Mouse (Mus musculus): ENCODE measurements around the gene Klf7.

Klf7 gene

DNA sequence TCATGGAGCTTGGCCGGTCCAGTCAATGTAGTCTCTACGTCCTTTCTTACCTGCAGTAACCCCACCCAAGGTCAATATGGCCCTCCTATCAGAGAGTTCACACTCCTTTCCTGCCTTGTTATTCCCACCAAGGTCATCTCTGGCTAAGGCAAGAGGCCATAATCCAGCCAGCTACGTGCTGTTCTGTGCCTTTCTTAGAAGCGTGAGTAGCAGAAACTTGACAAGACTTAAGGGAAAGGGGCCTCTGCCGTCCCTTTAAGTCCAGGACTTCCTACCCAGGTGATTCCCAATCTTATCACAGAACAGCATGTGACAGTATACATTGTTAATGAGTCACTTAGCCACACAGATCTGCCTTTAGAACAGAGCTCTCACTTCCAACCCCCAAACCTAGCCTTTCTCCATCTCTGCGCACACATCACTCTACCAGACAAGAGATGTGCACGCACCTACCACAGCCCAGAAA is 16.9 kb downstream of the Klf7 start:
- no peak for DNase-seq (ENCODE audit: low spot score in 2 of 2)

DNA sequence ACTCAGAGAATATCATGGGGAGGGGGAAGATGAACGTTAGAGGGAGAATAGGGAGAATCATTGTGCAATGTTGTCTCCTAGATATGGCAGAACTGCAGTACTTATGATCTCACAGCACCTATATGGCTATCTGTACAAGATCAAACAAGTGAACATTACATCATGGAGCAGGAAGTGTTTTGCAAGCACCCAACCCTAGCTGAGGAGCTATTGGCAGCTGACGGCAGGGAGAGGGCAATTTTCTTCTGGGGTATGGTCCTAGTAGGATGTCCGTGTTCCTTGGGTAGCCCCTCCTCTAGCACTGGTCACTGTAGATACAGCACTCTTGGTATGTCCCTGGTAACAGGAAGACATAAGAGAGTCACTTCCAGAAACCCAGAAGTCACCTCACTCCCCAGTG is 17.4 kb downstream of the Klf7 start:
- DNase-seq (ENCODE audit: low spot score in 2 of 2): no peak

DNA sequence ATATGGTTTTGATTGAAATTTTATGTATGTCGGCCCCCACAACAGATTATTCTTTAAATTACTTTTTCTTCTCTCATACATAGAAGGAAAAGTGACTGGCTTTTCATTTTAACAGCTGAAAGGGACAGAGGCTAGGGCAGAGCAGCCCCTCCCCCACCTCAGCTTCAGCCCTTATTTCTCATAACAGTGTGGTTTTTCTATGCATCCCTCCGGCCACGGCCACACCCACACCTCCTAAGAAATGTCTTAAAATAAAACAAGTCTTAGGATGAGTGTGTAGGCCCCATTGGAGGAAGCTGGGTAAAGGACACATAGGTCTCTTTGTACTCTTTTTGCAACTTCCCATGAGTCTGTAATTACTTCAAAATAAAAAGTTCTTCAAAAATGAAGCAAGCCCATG is 20.8 kb downstream of the Klf7 start:
- no peak for DNase-seq (ENCODE audit: low spot score in 2 of 2)

DNA sequence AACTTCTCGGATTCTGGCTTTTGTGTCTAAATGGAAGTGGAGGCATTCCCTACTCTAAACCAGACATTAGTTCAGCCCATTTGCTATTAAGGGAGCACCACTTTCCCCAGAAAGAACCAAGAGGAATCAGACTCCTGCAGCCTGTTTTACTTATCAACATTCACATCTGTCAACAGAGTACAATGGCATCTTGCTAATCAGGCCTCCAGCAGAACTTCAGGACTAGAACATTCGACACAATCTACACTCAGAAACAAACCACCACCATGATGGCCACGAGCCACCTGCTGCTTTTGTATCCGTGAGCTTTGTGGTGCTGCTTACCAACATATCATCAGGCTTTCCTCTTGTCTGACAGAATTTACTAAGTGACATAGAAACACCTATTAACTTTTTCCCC is 23.3 kb downstream of the Klf7 start:
- no peak for DNase-seq (ENCODE audit: low spot score in 2 of 2)

DNA sequence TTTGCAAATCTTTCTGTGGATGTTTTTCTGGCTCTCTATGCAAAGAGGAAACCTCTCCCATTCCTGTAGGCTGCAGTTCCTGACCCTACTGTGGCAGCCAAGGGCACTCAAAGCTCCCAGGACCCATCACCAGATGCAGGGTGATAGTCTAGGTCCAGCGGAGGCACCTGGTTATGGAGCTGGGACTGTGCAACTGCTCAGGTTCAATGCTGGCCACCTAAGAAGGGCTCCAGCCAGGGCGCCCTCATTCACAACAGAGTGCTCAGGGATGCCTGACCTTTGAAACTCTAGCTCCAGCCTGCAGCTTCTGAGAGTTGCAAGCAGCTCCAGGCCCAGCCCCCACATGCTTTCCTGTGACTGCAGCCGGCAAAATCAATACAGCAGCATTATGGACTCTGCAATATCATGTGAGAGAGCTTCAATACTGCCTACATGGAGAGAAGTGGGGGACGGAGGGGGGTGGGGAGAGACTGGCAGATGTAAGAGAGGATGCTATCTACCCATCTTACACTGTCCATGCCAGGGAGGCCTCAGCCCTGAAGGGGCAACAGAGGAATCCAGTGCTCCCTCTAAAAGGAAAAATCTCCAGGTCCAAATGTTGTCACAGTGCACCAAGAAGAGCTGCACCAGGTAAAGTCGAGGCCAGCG is 24.3 kb downstream of the Klf7 start:
- no peak for DNase-seq (ENCODE audit: low spot score in 2 of 2)

DNA sequence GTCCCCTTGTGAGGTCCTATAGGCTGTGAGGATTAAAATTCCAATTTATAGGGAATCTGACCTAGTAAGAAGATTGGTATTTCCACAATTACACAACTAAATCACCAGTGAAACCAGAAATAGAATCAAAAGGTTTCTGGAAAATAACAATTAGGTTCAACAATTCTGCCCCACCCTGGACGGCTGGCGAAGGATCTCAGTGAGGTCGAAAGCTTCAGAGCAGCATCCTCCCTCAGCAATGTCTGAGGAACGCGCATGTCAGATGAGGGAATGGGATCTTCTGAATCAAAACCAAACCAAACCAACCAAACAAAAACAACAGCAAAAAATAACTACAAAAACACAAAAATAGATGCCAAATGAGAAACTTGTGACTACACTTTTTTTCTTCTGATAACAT is 29.1 kb downstream of the Klf7 start:
- no peak for DNase-seq (ENCODE audit: low spot score in 2 of 2)

DNA sequence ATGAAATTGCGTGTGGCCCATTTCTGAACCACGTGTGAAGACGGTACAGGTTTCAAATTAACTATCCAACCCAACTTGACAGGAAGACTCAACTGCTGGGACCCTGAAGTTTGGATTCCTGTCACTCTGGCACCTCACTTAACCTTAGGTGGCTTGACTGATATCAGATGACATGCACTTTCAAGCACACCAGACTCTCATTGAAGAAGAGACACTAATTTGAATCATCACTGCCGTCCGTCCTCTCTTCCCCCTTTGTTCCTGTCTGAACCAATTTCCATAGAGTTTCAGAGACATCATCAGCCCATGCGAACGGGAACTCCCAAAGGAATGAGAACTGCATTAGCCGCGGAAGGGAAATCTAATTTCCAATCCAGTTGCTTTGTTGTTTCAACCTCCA is 30.5 kb downstream of the Klf7 start:
- no peak for DNase-seq (ENCODE audit: low spot score in 2 of 2)

DNA sequence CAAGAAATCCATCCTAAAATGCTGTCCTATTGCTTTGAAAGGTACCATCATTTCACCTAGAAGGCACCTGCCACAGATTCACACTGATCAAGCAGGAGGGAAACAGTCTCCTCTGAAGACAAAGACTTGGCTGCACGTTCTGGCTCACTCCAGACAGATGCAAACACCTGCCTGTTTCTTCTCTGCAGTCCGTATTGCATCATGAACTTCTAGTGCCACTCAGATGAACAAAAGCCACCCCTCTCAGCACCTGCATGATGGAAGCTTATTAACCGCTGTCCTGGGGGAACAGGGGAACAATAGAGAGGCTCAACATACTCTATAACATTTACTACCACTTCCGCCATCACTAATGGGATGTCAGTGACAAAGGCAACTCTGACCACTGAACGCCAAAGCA is 31.5 kb downstream of the Klf7 start:
- DNase-seq (ENCODE audit: low spot score in 2 of 2): no peak

DNA sequence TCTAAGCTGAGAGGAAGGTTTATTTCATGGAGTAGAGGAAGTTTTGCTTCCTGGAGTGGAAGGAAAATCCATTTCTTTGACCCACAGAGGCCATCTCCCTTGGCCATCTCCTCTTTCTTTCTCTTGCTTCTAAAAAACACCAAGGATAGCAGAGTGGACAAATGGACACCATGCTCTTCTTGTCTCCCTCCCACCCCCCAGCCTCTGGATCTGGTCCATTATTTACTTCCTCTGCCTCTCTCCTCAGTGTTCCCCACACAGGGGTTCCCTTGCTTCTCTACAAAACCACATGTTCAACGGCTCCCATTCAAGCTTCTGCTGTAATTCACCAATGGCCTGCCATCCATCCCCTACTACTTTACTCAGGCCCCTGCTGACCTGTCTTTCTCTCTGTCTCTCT is 32.4 kb downstream of the Klf7 start:
- DNase-seq (ENCODE audit: low spot score in 2 of 2): no peak

DNA sequence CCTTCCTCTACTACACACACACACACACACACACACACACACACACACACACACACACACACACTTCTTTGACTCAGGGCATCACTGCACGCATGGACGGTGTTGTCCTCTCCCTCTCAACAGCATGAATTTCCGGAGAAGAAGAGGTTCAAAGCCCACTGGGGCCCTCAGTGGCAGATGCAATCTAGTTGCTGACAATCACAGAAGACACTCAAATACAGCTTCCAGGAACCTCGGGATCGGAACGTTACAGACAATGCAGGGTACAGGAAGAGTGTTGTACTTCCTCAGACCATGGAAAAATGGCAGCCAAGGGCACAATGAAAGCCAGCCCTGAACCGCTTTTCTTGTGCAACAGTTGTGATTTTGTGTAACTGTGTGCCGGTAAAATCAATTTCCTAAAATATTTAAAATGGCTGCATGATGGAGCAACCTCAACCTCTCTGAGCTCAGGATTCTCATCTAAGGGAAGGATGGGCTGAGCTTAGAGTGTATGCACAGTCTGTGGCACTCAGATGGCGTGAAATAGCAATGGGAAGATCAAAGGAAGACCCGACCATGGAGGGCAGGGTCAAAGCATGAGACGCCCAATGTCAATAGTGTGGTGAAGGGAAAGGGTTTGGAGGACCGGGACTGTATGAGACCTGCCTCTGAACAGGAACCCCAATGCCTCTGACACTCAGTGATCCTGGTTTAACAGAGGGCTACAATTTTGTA is 33.3 kb downstream of the Klf7 start:
- no peak for DNase-seq (ENCODE audit: low spot score in 2 of 2)

DNA sequence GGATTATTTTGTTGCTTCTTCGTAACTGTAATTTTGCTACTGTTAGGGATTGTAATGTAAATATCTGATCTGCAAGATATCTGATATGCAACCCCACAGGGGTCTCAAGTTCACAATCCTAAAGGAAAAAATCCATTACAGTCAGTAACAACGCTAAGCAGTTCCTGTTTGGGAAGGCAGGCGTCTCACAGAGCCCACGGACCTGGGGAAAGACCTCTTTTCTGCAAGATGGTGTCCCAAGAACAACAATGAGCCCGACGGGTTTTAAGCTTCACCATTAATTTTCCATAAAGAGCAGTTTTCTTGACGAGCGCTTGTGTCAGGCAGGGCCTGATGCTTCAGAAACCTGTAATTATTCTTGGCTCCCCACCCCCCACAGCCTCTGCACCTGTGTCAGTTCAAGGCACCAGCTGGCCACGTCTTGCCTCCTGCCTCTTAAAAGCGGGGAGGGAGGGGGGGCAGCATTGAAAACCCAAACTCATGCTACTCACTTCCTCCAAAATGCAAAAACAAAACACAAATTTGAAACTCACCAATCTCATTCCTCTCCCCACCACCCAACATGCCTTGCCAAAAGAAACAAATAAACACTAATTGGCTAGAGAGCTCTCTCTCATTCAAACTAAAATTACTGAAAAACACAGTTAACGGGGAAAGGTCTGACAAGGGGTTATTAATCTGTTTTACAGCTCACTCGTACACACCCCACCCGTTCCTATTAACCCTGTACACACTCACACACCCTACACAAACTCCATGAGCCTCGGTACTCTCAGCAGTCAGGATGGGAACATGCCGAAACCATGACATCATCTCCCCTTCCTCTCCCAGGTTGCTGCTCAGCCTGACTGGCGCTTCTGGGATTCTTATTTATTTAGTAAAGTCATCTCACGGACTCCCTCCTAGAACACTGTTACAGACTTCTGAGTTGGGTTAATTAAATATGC is 34.2 kb downstream of the Klf7 start:
- peak; percentile 56 to 69 for DNase-seq (ENCODE audit: low spot score in 2 of 2)

DNA sequence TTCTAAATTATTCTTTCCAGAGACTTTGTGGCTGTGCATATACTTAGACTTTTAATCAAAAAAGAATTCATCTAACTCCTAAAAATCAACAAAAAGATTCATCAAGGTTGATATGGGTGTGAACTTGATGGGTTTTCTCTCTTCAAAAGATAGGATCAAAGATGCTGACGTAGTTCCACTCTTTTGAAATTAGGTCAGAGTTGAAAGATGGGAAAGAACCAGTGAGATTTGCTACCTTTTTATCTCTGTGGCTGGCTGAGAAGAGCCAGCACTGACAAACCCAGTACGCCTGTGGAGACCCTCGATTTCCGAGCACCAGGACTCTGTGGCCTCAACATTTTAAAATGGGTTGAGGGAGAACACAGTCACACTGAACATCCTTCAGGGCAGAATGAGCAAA is 36.2 kb downstream of the Klf7 start:
- no peak for DNase-seq (ENCODE audit: low spot score in 2 of 2)

DNA sequence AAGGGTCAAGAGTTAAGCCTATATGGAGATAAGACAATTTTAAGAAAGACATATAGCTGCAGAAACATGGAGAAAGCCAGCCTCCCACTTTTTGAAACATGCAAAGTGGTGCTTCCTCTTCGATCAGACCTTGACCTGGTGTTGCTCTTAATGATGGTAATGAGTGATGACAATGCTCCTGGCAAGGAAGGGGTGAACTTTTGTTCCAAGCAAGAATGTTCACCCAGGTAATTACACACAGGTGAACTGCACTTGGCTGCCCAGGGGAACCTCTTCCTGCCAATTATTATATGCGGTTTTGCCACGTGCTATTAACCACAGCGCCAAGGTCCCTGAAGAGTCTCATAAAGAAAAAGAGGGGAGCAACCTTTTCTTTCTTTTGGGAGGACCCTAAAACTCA is 36.7 kb downstream of the Klf7 start:
- no peak for DNase-seq (ENCODE audit: low spot score in 2 of 2)

DNA sequence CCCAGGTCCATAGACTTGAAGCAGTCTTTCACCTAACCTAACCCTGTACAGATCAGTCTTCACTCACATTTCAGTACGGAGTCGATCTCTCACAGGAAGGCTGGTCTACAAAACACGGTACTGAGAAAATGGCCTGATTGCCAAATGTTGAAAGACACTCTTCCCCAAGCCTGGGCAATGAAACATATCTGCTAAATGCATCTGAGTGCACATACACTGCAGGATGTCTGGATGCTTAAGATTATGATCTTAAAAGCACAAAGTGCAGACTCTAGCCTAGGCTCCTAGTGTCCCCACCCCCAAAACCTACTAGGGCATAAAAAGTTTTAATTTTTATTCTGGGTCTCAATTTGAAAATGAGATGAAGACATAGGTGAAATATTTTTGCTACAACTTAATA is 37.4 kb downstream of the Klf7 start:
- no peak for DNase-seq (ENCODE audit: low spot score in 2 of 2)

DNA sequence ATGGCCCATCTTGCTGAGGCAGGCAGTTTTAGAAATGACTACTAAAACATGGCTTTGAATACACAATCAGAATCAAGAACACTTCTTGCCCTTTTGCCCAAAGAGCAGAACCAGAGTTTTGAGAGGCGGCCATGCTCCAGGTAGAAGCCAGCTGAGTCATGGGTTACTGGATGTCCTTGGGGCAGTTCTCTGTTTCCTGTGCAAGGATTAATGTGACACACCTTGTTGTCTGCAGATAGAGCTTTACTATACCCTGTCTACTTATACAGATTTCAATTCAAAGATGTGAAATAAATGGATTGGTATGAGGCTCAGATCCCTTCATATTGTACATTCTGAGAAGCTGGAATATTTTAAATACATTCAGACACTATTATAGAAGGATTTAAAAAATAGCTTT is 40.3 kb downstream of the Klf7 start:
- DNase-seq (ENCODE audit: low spot score in 2 of 2): no peak

DNA sequence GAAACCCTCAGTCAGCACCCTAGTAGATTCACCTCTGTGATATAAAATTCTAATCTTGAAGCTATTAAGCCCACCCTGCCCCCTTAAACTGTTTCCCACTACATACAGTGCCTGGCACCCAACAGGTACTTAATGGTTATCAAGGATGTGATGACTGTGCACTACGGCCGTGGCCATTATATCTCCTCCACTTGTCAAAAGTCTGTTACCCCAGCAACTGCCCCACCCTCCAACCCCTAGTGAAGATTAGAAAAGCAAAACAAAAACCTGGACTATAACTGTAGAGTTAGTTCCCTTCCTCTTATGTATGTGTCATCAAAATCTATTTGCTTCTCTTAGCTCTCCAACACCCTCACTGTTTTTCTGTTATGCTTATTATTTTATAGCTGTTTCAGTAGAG is 40.9 kb downstream of the Klf7 start:
- DNase-seq (ENCODE audit: low spot score in 2 of 2): no peak

DNA sequence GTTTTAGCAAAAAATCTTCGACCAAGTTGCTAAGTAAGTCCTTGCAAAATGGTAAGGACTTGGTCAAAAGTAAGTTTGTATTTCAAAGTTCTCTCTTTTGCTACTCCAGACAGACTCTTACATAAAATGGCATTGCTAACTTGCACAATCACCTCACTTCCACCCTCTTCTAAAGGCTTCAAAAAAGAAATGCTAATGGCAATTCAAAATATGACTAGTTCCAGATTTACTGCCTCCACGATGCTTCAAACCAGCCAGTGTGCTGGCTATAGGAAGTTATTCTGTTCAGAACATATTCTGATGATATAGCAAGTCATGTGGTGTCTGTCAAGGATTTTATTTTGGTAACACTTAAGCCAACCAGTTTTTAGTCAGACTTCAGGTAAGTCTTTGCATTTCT is 41.8 kb downstream of the Klf7 start:
- DNase-seq (ENCODE audit: low spot score in 2 of 2): no peak

DNA sequence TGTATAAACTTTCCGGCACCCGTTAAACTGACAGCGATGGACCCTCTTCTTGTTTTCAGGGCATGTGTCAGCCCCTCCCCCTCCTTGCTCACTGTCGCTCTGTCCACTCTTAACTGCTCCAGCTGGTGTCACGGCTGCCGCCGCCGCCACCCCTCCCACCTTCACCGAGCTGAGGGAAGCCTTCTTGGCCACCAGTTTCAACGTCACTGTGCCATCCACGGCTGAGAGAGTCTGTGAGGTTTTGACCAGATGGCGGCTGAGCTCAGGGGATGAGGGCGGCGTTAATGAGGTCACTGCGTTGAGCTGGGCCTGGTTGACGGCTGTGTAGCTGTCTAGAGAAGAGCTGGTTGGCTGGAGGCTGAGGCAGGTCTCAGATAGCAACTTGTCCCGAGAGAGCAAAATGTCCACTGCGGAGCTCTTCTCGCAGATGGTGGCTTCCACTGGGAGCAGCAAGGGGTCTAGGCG is 43.3 kb downstream of the Klf7 start:
- DNase-seq (ENCODE audit: low spot score in 2 of 2): no peak

DNA sequence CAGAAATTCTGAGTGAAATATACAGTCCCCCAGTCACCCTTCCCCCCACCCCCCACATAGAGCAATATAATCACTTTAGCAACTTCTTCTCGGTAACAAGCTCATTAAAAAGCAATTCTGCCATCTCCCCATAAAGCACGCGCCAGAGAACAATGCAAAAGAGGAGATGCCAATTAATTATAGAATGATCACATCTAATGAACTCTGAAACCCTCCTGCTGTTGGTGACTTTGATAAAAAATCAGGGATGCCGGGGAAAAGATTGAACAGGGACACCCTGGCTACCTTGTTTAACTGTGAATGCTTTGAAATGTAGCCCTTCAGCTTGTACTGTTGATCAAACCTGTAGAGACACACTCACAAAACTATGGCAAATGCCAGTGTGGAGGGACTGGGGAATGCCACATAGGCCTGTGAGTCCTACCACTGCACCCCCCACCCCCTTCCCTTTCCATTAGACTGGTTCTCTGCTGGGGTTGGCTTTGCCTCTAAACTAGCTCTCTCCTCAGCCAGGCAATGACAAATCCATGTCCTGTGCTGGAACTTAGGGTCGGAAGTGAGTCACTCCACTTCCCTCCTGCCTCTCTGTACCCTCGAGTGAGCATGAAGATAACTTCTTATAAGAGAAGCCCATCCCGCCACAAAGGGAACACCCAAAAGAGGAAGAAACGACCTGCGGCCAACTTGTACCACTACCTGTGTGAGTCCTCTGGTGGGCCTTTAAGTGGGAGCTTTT is 43.9 kb downstream of the Klf7 start:
- no peak for DNase-seq (ENCODE audit: low spot score in 2 of 2)

DNA sequence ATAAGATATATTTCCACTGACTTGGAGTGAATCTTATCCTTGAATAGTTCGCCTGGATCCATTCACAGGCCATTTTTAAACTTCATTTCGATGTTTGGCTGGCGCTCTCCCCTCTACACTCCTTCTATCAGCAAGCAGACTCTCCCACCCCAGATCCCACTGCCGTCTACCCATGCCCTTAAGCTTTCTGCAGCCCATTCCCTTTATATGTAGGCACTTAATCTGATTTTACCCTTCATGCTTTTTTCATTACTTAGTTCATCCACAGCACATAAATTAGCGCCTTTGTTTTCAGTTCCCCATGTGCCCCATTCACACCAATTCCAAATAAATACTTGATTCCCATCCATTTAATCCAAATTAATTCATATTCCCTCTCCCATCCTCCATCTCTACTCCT is 48.0 kb downstream of the Klf7 start:
- DNase-seq (ENCODE audit: low spot score in 2 of 2): no peak

DNA sequence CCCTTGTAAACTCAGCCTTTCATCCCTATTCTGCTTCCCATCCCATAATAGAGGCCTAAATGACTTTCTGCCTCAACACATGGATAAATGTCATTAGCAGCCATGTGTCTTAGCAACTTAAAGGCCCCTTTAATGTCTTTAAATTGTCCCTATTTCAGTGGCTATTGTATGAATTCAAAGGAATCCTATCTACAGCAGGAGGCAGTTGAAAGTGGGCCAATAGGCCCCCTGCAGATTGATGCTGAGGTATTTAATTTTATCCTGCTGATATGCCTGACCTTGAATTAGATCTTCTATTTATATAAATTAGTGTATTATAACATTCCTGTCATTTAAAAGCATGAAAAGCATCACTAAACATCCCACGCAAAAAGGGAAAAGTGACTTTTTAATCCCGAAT is 51.1 kb downstream of the Klf7 start:
- no peak for DNase-seq (ENCODE audit: low spot score in 2 of 2)
